Mouse (Mus musculus) hindbrain, embryonic 12.5 days (tissue): ENCODE measurements around the gene Gtf2h3. TPM values are rescaled to one million over a fixed set of nuclear protein-coding genes. Genes with fewer than 3 reads are reported as not detected.
"Not testable (repeated sequence)": the region's sequence is repeated elsewhere in the genome, so short reads cannot be mapped to it uniquely, and the experiment has no call there.

Experiments
- ATAC-seq: fragments of 200-750 bp; cut with Nextera tagmentation; 2 replicates; pipeline ENCODE4 v1.8.0; 2017; ENCODE audit warnings: moderate TSS enrichment; ENCODE audit not compliant: low FRiP score
- H3K27ac ChIP-seq: fragments of 300-500 bp; sonication (generic); 2 replicates; pipeline ENCODE4 v1.5.1; 2016; ENCODE audit warnings: mild to moderate bottlenecking
- H3K27me3 ChIP-seq: fragments of 300-500 bp; sonication (generic); 2 replicates; pipeline ENCODE4 v1.6.1; 2016; ENCODE audit warnings: mild to moderate bottlenecking
- H3K36me3 ChIP-seq: fragments of 300-500 bp; sonication (generic); 2 replicates; pipeline ENCODE4 v1.6.1; 2016; ENCODE audit warnings: mild to moderate bottlenecking
- H3K4me1 ChIP-seq: fragments of 300-500 bp; sonication (generic); 2 replicates; pipeline ENCODE4 v1.6.1; 2016
- H3K4me2 ChIP-seq: fragments of 300-500 bp; sonication (generic); replicated peaks from 2 replicates; pipeline ENCODE4 v1.6.1; 2016; ENCODE audit warnings: mild to moderate bottlenecking
- H3K4me3 ChIP-seq: fragments of 300-500 bp; sonication (generic); 2 replicates; pipeline ENCODE4 v1.5.1; 2016; ENCODE audit warnings: mild to moderate bottlenecking
- H3K9ac ChIP-seq: fragments of 300-500 bp; sonication (generic); 2 replicates; pipeline ENCODE4 v1.6.1; 2016; ENCODE audit warnings: mild to moderate bottlenecking, moderate library complexity
- H3K9me3 ChIP-seq: fragments of 300-500 bp; sonication (generic); replicated peaks from 2 replicates; pipeline ENCODE4 v1.6.1; 2016; ENCODE audit warnings: mild to moderate bottlenecking
- WGBS: fragments of 180-500 bp; shearing (Covaris S2); methylation state at CpG from one replicate; pipeline ENCODE4 v1.1.7; 2016; 5-methylcytosine and 5-hydroxymethylcytosine counted together
- polyA plus RNA-seq: library from polyadenylated mRNA; unstranded; fragments of >200 nt; fragmentation: Nextera tagmentation; extraction: Ambion mirVana; gene quantifications from 2 replicates; pipeline ENCODE4 v1.2.1, GENCODE M21; 2016

Gtf2h3 gene
- polyA plus RNA-seq, 1 experiment from 2014 or later: 65.6 TPM

GRCm38 (mm10) chr5:124540905-124541601 lies 37.9 kb upstream of the Gtf2h3 start:
- Histone ChIP-seq H3K9me3 (no peaks in the 10 kb centered on the region), H3K36me3 (peaks cover 26% of the 10 kb centered on the region), H3K4me3 (peak overlapping the region; percentile 97), H3K27me3 (0 out of 2 replicates have a peak, but pooled peaks cover 7% of the 10 kb centered on the region), H3K4me1 (peaks cover 11% of the 10 kb centered on the region), H3K27ac (peak overlapping the region; percentile 84), H3K9ac (peak overlapping the region; percentile 95), H3K4me2 (peak overlapping the region; percentile 83)
- WGBS: under 1% methylated on average over 81 of the region's 89 CpGs
- ATAC-seq: peak; percentile 75

GRCm38 (mm10) chr5:124541602-124541973 lies 37.4 kb upstream of the Gtf2h3 start:
- WGBS: 13% methylated on average over 8 of the region's 8 CpGs

GRCm38 (mm10) chr5:124550737-124551136 lies 28.2 kb upstream of the Gtf2h3 start:
- H3K9me3 ChIP-seq, H3K27ac ChIP-seq, ATAC-seq, H3K4me2 ChIP-seq, H3K4me3 ChIP-seq, H3K9ac ChIP-seq, H3K27me3 ChIP-seq: not testable (repeated sequence)
- Histone ChIP-seq H3K36me3 (peaks cover 46% of the 10 kb centered on the region), H3K4me1 (peaks cover 14% of the 10 kb centered on the region)
- WGBS: 83% methylated on average over 4 of the region's 4 CpGs

More at GRCm38 (mm10) chr5:124541602-124541973, 37.4 kb upstream of the Gtf2h3 start:
- no peak for ATAC-seq
- H3K27me3 ChIP-seq: 0 out of 2 replicates have a peak, but pooled peaks cover 6% of the 10 kb centered on the region
- H3K9ac ChIP-seq: peak overlapping the region; percentile 95
- H3K4me3 ChIP-seq: peak overlapping the region; percentile 97
- peaks cover 11% of the 10 kb centered on the region for H3K4me1 ChIP-seq
- H3K36me3 ChIP-seq: peaks cover 31% of the 10 kb centered on the region
- H3K4me2 ChIP-seq: peak overlapping the region; percentile 83
- no peak overlapping the region; the same call in 1 of the 2 replicates for H3K27ac ChIP-seq
- H3K9me3 ChIP-seq: no peaks in the 10 kb centered on the region

GRCm38 (mm10) chr5:124551349-124552093 lies 27.4 kb upstream of the Gtf2h3 start:
- Histone ChIP-seq H3K4me2 (peak overlapping the region; percentile 77), H3K36me3 (peaks cover 44% of the 10 kb centered on the region), H3K4me1 (peaks cover 14% of the 10 kb centered on the region), H3K4me3 (peak overlapping the region; percentile 89), H3K27ac (0 out of 2 replicates have a peak overlapping the region, but pooled peaks have one; percentile 85), H3K9ac (peak overlapping the region; percentile 79; the same call in 1 of the 2 replicates)
- not testable (repeated sequence) for H3K9me3 ChIP-seq, ATAC-seq, H3K27me3 ChIP-seq
- WGBS: 30% methylated on average over 5 of the region's 5 CpGs

- peak overlapping the region; percentile 77 for H3K4me2 ChIP-seq
- H3K27ac ChIP-seq: peak overlapping the region; percentile 85
- peak overlapping the region; percentile 79 for H3K9ac ChIP-seq
- 0 out of 2 replicates have a peak, but pooled peaks have one; percentile 11 for ATAC-seq
- peaks cover 44% of the 10 kb centered on the region for H3K36me3 ChIP-seq
- no peaks in the 10 kb centered on the region for H3K27me3 ChIP-seq
- no peaks in the 10 kb centered on the region for H3K9me3 ChIP-seq
- H3K4me1 ChIP-seq: peaks cover 14% of the 10 kb centered on the region
- 11% methylated on average over 9 of the region's 9 CpGs for WGBS
- peak overlapping the region; percentile 89 for H3K4me3 ChIP-seq
These were observed 26.9 kb upstream of the Gtf2h3 start for GRCm38 (mm10) chr5:124552094-124552472.

GRCm38 (mm10) chr5:124552558-124553307 lies 26.2 kb upstream of the Gtf2h3 start, which contains the start of gene Ddx55:
Gene Ddx55, plus strand, starts transcription at chr5:124552864.
- Histone ChIP-seq H3K27me3 (no peaks in the 10 kb centered on the region), H3K4me2 (peak within 1 kb of the TSS; percentile 77), H3K27ac (peak within 1 kb of the TSS; percentile 85), H3K36me3 (peaks cover 44% of the 10 kb centered on the region), H3K9ac (peak within 1 kb of the TSS; percentile 79), H3K9me3 (no peaks in the 10 kb centered on the region), H3K4me1 (peaks cover 14% of the 10 kb centered on the region), H3K4me3 (peak within 1 kb of the TSS; percentile 89)
- peak; percentile 92 for ATAC-seq
- under 1% methylated on average over 63 of the region's 66 CpGs for WGBS

GRCm38 (mm10) chr5:124553607-124554006 lies 25.3 kb upstream of the Gtf2h3 start:
- Histone ChIP-seq H3K4me1 (peaks cover 14% of the 10 kb centered on the region), H3K9me3 (no peaks in the 10 kb centered on the region), H3K36me3 (peaks cover 46% of the 10 kb centered on the region), H3K9ac (no peak overlapping the region), H3K27me3 (no peaks in the 10 kb centered on the region), H3K27ac (no peak overlapping the region), H3K4me2 (peak overlapping the region; percentile 77), H3K4me3 (peak overlapping the region; percentile 89)
- no peak for ATAC-seq
- WGBS: 79% methylated on average over 6 of the region's 6 CpGs

- Histone ChIP-seq H3K4me2 (no peak overlapping the region), H3K27ac (no peak overlapping the region), H3K9ac (no peak overlapping the region), H3K27me3 (no peaks in the 10 kb centered on the region), H3K9me3 (no peaks in the 10 kb centered on the region), H3K4me3 (no peak overlapping the region), H3K4me1 (peaks cover 14% of the 10 kb centered on the region), H3K36me3 (peaks cover 58% of the 10 kb centered on the region)
- ATAC-seq: no peak
- whole genome bisulfite sequencing: 82% methylated on average over 1 of the region's 1 CpGs
These were observed 23.8 kb upstream of the Gtf2h3 start for GRCm38 (mm10) chr5:124555145-124555544.

GRCm38 (mm10) chr5:124571068-124571467 lies 7.9 kb upstream of the Gtf2h3 start:
- H3K9ac ChIP-seq: no peak overlapping the region
- H3K9me3 ChIP-seq: no peaks in the 10 kb centered on the region
- H3K27ac ChIP-seq: no peak overlapping the region
- 89% methylated on average over 12 of the region's 12 CpGs for WGBS
- no peak overlapping the region for H3K4me2 ChIP-seq
- H3K4me3 ChIP-seq: no peak overlapping the region
- no peaks in the 10 kb centered on the region for H3K4me1 ChIP-seq
- no peak for ATAC-seq
- no peaks in the 10 kb centered on the region for H3K27me3 ChIP-seq
- H3K36me3 ChIP-seq: peaks cover 97% of the 10 kb centered on the region

GRCm38 (mm10) chr5:124575467-124575866 lies 3.5 kb upstream of the Gtf2h3 start:
- Histone ChIP-seq H3K36me3 (peaks cover 65% of the 10 kb centered on the region), H3K4me3 (no peak overlapping the region), H3K27ac (no peak overlapping the region), H3K9ac (no peak overlapping the region), H3K9me3 (no peaks in the 10 kb centered on the region), H3K4me2 (no peak overlapping the region), H3K27me3 (no peaks in the 10 kb centered on the region), H3K4me1 (peaks cover 17% of the 10 kb centered on the region)
- no peak for ATAC-seq
- WGBS: 96% methylated on average over 7 of the region's 7 CpGs

- no peaks in the 10 kb centered on the region for H3K9me3 ChIP-seq
- no peak for ATAC-seq
- H3K4me2 ChIP-seq: no peak overlapping the region
- H3K27ac ChIP-seq: no peak overlapping the region
- no peak overlapping the region for H3K4me3 ChIP-seq
- H3K27me3 ChIP-seq: no peaks in the 10 kb centered on the region
- H3K4me1 ChIP-seq: peaks cover 19% of the 10 kb centered on the region
- WGBS: 93% methylated on average over 5 of the region's 5 CpGs
- no peak overlapping the region for H3K9ac ChIP-seq
- H3K36me3 ChIP-seq: peaks cover 45% of the 10 kb centered on the region
These were observed 3.6 kb downstream of the Gtf2h3 start for GRCm38 (mm10) chr5:124582515-124582914.

GRCm38 (mm10) chr5:124592768-124593167 lies 13.8 kb downstream of the Gtf2h3 start:
- Histone ChIP-seq H3K9me3 (no peaks in the 10 kb centered on the region), H3K27me3 (no peaks in the 10 kb centered on the region), H3K4me2 (no peak overlapping the region), H3K9ac (no peak overlapping the region), H3K4me3 (no peak overlapping the region), H3K4me1 (no peaks in the 10 kb centered on the region), H3K27ac (no peak overlapping the region), H3K36me3 (peaks cover 82% of the 10 kb centered on the region)
- ATAC-seq: no peak
- WGBS: 94% methylated on average over 3 of the region's 3 CpGs
